Mouse (Mus musculus) B cell, adult 67 days (primary cell): ENCODE results near the gene Cxcl13. TPM values are rescaled to one million over a fixed set of nuclear protein-coding genes. Genes with fewer than 3 reads are reported as not detected.

Source experiments
- total RNA-seq, 2 experiments: library from RNA; stranded (reverse); gene quantifications; 4 replicates each; pipeline ENCODE4 v1.2.4; 2023

Cxcl13 gene
- not detected for total RNA-seq

GRCm38 (mm10) chr5:95956651-95957050 lies at the start of gene Cxcl13:
Gene Cxcl13 (plus strand): TSS chr5:95956951.

Other genes starting within 250 kb of the Cxcl13 start
- not detected for gene Gm7978, start 220.8 kb upstream of the Cxcl13 start, total RNA-seq
- gene Gm7982, start 214.9 kb upstream of the Cxcl13 start, total RNA-seq = not detected
- not detected for gene E330014E10Rik, start 181.0 kb upstream of the Cxcl13 start, total RNA-seq
- 100 to 1,000 TPM; 181 to 214 TPM for gene Cnot6l, start 207.2 kb downstream of the Cxcl13 start, total RNA-seq